Mouse (Mus musculus): Measurements from ENCODE around the gene Kcng1.

- TF ChIP-seq CTCF (IDR thresholded peaks at IDR 0.05; ENCODE audit: low read depth) (no peak), EP300 (IDR thresholded peaks at IDR 0.05; ENCODE audit: low read depth) (no peak)
Measured at GRCm38 (mm10) chr2:168256506-168256905, 25.0 kb downstream of the Kcng1 start.

Data from heart, postnatal 0 days (tissue).